Mouse (Mus musculus): ENCODE results near the gene Nr2c1.

Gene Nr2c1

GRCm38 (mm10) chr10:94140227-94140931, 7.4 kb upstream of the Nr2c1 start:
- no peak for DNase-seq (ENCODE audit: low read depth, low spot score)

DNA sequence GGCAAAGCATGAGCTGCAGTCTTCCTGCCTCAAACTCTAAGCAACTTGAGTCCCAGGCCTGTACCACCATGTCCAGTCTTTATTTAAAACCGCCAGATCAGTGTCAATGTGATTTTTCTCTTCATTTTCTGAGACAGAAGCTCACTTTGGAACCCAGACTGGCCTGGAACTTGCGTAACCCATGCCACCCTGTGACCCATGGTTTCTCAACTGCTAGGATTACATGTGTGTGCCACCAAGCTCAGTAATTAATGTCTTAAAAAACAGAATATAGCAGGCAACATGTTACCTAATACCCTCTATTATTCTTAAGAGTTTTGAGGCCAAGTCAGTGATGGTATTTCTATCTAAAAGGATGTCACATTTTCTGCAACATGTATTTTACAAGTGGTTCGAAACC, 5.4 kb upstream of the Nr2c1 start:
- no peak for DNase-seq (ENCODE audit: low read depth, low spot score)

DNA sequence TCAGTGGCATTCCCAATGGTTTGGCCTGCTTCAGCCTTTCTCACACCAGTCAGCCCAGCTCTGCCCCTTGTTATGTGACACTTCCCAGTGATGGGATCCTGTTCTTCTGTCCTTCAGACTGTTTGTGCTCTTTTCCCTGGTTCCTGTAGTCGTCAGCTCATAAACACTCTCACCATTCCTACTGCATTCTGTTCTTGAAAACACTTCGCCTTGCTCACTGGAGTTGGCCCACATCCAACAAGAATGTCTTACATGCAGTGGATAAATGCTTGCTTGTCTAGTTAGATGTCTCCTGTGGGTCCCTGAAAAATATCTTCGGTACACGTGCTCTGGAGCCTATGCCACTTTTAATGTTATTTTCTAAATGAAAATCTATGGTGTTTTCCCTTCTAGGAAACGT, 3.2 kb upstream of the Nr2c1 start:
- DNase-seq (ENCODE audit: low read depth, low spot score), result no peak

GRCm38 (mm10) chr10:94147391-94147755, 450 bp upstream of the Nr2c1 start:
- DNase-seq (ENCODE audit: low read depth, low spot score), result no peak

- no peak for DNase-seq (ENCODE audit: low read depth, low spot score)
These were observed 3.7 kb downstream of the Nr2c1 start for GRCm38 (mm10) chr10:94151488-94151887.

- no peak for DNase-seq (ENCODE audit: low read depth, low spot score)
These were observed 6.0 kb downstream of the Nr2c1 start for GRCm38 (mm10) chr10:94153841-94154240.

GRCm38 (mm10) chr10:94158962-94159361, 11.1 kb downstream of the Nr2c1 start:
- DNase-seq (ENCODE audit: low read depth, low spot score), result no peak

- no peak for DNase-seq (ENCODE audit: low read depth, low spot score)
These were observed 11.6 kb downstream of the Nr2c1 start for GRCm38 (mm10) chr10:94159406-94159805.

DNA sequence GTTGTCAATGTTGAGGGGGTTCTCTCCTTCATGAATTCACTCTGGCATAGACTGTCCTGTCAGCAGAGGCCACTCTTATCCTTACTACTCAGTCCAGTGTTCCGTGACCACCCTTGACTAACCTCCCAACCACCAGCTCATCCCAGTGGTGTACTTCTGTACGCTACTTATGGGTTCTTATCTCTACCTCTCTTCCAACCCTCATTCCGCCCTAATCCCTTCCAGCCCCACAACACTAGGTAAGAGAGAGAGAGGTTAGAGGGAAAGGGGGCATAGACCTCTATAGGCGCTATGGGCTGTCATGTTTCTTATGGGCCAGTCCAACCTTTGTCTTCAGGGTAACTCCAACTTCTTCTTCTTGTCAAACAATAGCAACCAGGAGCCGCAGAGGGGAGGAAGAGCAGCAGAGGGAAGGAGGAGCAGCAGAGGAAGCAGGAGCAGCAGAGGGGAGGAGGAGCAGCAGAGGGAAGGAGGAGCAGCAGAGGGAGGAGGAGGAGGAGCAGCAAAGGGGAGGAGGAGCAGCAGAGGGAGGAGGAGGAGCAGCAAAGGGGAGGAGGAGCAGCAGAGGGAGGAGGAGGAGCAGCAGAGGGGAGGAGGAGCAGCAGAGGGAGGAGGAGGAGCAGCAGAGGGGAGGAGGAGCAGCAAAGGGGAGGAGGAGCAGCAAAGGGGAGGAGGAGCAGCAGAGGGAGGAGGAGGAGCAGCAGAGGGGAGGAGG, 13.4 kb downstream of the Nr2c1 start:
- DNase-seq (ENCODE audit: low read depth, low spot score), result no peak

- no peak for DNase-seq (ENCODE audit: low read depth, low spot score)
These were observed 14.2 kb downstream of the Nr2c1 start for GRCm38 (mm10) chr10:94162031-94162430.

DNA sequence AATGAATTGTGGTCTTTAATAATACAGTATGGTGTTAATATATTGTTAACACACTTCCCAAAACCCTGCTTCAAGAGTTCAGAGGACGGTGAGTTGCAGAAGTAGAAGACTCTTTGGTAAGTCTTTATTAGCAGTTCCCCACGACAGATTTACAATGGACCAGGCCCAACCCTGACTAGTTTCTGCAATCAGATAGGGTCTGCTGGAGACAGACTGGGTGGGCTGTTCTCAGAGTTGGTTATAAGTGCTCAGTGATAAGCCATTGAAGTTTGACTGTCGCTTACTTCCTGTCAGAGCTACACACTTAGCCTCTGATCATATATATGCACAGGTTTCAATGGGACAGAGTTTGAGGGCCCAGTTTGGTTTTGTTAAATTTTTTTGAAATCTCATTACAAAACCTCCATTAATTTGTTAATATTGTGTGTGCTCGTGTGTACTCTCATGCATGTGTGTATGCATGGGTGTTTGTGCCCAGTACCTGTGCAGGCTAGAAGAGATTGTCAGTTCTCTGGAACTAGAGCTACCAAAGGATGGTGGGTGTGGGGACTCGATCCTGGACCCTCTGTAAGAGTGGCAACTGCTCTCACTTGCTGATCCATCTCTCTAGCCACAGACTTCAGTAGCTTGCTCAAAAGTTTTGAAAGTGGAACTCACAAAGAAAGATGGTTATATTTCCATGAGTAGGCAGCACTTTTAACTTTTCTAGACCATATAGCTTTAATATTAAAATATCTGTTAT, 16.5 kb downstream of the Nr2c1 start:
- no peak for DNase-seq (ENCODE audit: low read depth, low spot score)

DNA sequence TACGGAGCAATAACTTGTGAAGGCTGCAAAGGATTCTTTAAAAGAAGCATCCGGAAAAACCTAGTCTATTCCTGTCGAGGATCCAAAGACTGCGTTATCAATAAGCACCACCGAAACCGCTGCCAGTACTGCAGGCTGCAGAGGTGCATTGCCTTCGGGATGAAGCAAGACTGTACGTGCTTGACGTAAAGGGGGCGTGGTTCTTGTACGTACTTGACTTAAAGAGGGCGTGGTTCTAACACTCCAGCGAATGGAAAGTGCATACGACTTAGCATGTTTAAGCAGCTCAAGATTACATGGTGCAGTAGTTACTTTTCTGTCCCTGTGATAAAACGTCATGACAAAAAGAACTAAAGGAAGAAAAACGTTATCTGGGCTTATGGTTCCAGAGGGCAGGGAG, 17.6 kb downstream of the Nr2c1 start:
- no peak for DNase-seq (ENCODE audit: low read depth, low spot score)

- DNase-seq (ENCODE audit: low read depth, low spot score), result no peak
These were observed 19.4 kb downstream of the Nr2c1 start for GRCm38 (mm10) chr10:94167051-94167750.

DNA sequence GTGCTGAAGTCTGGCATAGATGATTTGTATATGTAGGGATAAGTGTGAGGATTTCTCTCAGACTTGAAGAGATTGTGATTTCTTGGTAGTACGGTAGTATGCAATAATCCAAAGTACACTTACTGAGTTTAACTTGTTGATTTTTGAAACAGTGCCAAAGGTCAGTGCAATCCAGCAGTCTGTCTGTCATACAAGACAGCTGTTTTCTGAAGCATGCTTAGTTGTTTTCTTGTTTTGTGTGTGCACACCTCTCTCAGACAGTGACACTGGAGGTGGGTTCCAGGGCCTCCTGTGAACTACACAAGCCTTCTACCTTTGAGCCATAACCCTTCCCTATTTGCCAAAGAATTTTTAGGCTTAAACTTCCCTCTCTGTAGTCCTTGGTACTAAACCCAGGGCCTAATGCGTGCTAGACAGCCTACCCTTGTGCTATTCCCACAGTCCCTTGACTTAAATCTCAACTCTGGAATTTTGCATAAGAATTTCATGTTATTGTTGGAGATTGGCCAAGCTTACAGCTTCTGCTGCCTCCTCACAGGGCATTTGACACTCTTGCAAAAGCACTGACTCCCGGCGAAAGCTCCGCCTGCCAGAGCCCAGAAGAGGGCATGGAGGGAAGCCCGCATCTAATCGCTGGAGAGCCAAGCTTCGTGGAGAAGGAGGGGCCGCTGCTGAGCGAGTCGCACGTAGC, 23.8 kb downstream of the Nr2c1 start:
- DNase-seq (ENCODE audit: low read depth, low spot score), result no peak

DNA sequence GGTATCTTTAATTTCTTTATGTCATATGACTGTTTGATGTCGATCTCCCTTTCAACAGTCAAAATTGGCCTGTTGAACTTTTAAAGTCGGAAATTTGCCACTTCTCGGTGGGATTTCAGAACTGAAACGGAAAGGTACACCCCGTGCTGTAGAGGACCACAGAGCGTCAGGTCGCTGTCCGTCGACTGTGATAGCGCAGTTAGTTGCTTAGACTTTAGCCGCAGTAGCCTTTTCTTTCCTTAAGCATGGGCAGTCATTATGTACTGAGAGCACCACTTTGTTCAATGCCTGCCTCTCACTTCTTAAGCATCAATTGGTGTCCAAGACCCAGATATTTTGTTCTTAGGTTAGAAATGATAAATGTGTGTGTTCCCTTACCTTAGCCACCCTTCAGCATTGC, 24.3 kb downstream of the Nr2c1 start:
- no peak for DNase-seq (ENCODE audit: low read depth, low spot score)

DNA sequence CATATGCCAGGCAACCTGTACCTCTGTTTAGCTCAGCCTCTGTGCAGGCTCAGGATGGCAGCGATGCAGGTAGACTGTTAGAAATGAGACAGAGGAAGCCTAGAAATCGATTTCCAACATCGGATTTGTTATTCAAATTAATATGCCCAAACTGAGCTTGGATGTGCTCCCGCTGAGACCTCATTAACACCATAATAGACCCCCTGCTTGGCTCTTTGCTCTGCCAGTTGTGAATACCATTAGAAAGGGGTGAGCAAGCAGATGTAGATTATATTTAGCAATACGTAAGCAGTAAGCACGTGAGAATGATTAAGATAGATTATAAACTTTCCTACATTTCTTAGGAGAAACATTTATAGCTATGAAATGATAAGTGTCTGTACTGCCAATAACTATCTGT, 24.9 kb downstream of the Nr2c1 start:
- DNase-seq (ENCODE audit: low read depth, low spot score), result no peak

DNA sequence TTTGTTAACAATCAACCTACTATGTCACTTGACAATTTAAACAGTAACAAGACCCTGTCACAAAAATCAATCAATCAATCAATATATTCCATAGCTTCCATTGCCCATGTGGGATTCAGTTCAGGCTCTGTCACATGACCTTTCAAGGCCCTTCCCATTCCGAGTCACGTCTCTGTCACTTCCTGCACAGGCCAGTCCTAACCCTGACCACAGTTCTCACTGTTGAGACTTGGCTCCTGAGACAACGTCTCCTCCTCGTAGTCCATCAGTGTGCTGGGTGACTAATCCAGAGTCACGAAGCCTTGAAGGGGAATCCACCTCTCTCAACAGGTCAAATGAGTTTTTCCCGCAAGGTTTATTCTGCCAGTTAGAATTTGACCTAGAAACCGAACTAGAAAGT, 26.8 kb downstream of the Nr2c1 start:
- DNase-seq (ENCODE audit: low read depth, low spot score), result no peak

DNA sequence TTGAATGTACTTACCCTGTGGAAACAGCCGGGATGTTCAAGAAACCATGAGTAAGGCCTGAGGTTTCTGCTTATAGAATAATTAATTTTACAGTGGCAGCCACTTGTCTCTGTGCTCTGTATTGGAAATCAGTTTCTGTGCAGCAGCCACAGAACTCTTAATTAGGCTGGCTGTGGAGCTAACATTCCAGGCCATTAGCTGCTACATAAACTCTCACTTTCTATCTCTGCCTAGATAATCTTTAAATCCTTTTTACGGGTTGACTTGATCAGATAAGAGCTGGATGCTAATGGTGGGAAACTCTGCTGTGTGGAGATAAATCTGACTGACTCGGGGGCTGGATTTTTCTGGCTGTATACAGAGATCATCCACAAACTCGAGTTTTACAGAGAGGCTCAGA, 35.4 kb downstream of the Nr2c1 start:
- no peak for DNase-seq (ENCODE audit: low read depth, low spot score)

- DNase-seq (ENCODE audit: low read depth, low spot score), result peak; percentile 90
These were observed 50.9 kb downstream of the Nr2c1 start, which contains the start of gene Ndufa12 for GRCm38 (mm10) chr10:94198482-94199405. Gene Ndufa12, plus strand, starts transcription at chr10:94198720.

DNA sequence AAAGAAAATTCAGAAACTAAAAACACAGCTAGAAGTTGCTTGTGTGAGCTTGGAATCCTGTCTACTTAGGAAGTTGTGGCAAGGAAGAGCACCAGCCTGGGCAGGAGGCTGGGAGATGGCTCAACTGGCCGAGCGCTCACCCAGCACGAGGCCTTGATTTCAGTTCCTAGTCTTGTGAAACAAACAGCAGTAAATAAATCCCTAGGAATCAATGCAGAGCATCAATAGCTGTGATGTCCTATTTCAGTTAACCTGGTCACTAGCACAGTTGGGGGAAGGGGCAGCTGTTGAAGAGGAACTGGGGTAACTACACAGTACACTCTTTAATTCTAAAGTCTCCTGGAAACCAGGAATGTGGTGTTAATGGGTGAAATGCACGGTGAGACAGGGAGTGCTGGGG, 57.1 kb downstream of the Nr2c1 start:
- DNase-seq (ENCODE audit: low read depth, low spot score), result no peak
